Mouse (Mus musculus) hindbrain, postnatal 0 days (tissue): ENCODE results near the gene Fndc3b. TPM values are rescaled to one million over a fixed set of nuclear protein-coding genes. Genes with fewer than 3 reads are reported as not detected.
"Not testable (repeated sequence)": the region's sequence is repeated elsewhere in the genome, so short reads cannot be mapped to it uniquely, and the experiment has no call there.

Experiments
- ATAC-seq: fragments of 200-750 bp; cut with Nextera tagmentation; 2 replicates; pipeline ENCODE4 v1.8.0; 2017; ENCODE audit warnings: mild to moderate bottlenecking, moderate TSS enrichment, moderate library complexity
- DNase-seq: peaks from one replicate; pipeline ENCODE4 v3.0.0-alpha.2; 2015; ENCODE audit warnings: low spot score
- H3K27ac ChIP-seq: fragments of 300-500 bp; sonication (generic); 2 replicates; pipeline ENCODE4 v1.5.1; 2014; ENCODE audit warnings: mild to moderate bottlenecking
- H3K27me3 ChIP-seq: fragments of 300-500 bp; sonication (generic); 2 replicates; pipeline ENCODE4 v1.6.1; 2014; ENCODE audit warnings: low read length, mixed read lengths; ENCODE audit not compliant: insufficient read depth
- H3K36me3 ChIP-seq: fragments of 300-500 bp; sonication (generic); 2 replicates; pipeline ENCODE4 v1.6.1; 2014; ENCODE audit warnings: low read length, mixed read lengths; ENCODE audit not compliant: insufficient read depth
- H3K4me1 ChIP-seq: fragments of 300-500 bp; sonication (generic); 2 replicates; pipeline ENCODE4 v1.6.1; 2014; ENCODE audit warnings: antibody characterized with exemption, low read length, mixed read lengths; ENCODE audit not compliant: insufficient read depth
- H3K4me2 ChIP-seq: fragments of 300-500 bp; sonication (generic); 2 replicates; pipeline ENCODE4 v1.6.1; 2014; ENCODE audit warnings: low read depth, mild to moderate bottlenecking, low read length, moderate library complexity, mixed read lengths
- H3K4me3 ChIP-seq: fragments of 300-500 bp; sonication (generic); 2 replicates; pipeline ENCODE4 v1.5.1; 2014; ENCODE audit warnings: low read length
- H3K9ac ChIP-seq: fragments of 300-500 bp; sonication (generic); replicated peaks from 2 replicates; pipeline ENCODE4 v1.6.1; 2014; ENCODE audit warnings: mild to moderate bottlenecking, low read length, moderate library complexity, mixed read lengths
- H3K9me3 ChIP-seq: fragments of 300-500 bp; sonication (generic); 2 replicates; pipeline ENCODE4 v1.6.1; 2016; ENCODE audit warnings: low read length, mixed read lengths
- CTCF ChIP-seq: IDR thresholded peaks from 2 replicates; pipeline ENCODE4 v1.5.1; 2016; ENCODE audit warnings: antibody characterized with exemption, control low read depth, low read depth
- WGBS: fragments of 180-500 bp; shearing (Covaris S2); extraction: QIAGEN DNeasy Blood & Tissue Kit; methylation state at CpG from one replicate; pipeline ENCODE4 v1.1.7; 2014; 5-methylcytosine and 5-hydroxymethylcytosine counted together
- polyA plus RNA-seq: library from polyadenylated mRNA; unstranded; fragments of >200 nt; fragmentation: Nextera tagmentation; extraction: Ambion mirVana; gene quantifications from 2 replicates; pipeline ENCODE4 v1.2.1, GENCODE M21; 2015
- total RNA-seq: library from RNA; depleted of rRNA; stranded (reverse); fragments of >200 nt; gene quantifications from 2 replicates; pipeline ENCODE4 v1.2.3, GENCODE M21; 2014

Fndc3b gene
- total and polyA plus RNA-seq, 2 experiments from 2014 or later = 4.6 to 16.0 TPM

- 88% methylated on average over 3 of the region's 3 CpGs for WGBS
- not testable (repeated sequence) for DNase-seq, H3K9ac ChIP-seq, H3K27me3 ChIP-seq, H3K9me3 ChIP-seq, ATAC-seq, H3K27ac ChIP-seq, H3K4me3 ChIP-seq, H3K36me3 ChIP-seq, H3K4me2 ChIP-seq, H3K4me1 ChIP-seq
- TF ChIP-seq CTCF = peak; percentile 30; the same call in 1 of the 2 replicates
These were observed 233.4 kb downstream of the Fndc3b start for GRCm38 (mm10) chr3:27477749-27478148.

- H3K36me3 ChIP-seq = no peaks in the 10 kb centered on the region
- H3K27ac ChIP-seq = no peak overlapping the region
- H3K4me2 ChIP-seq = no peak overlapping the region
- H3K9me3 ChIP-seq = no peaks in the 10 kb centered on the region
- TF ChIP-seq CTCF = peak; percentile 35
- ATAC-seq (no peak), DNase-seq (no peak)
- H3K4me1 ChIP-seq = no peaks in the 10 kb centered on the region
- H3K4me3 ChIP-seq = no peak overlapping the region
- H3K9ac ChIP-seq = no peak overlapping the region
- WGBS = 62% methylated on average over 7 of the region's 7 CpGs
- no peaks in the 10 kb centered on the region for H3K27me3 ChIP-seq
These were observed 235.2 kb downstream of the Fndc3b start for GRCm38 (mm10) chr3:27475899-27476298.

- no peak for ATAC-seq
These were observed 237.1 kb downstream of the Fndc3b start for GRCm38 (mm10) chr3:27473801-27474599.

GRCm38 (mm10) chr3:27472846-27473245 lies 238.3 kb downstream of the Fndc3b start:
- no peak for ATAC-seq

More at GRCm38 (mm10) chr3:27473801-27474599, 237.1 kb downstream of the Fndc3b start:
- DNase-seq = no peak
- H3K9me3 ChIP-seq = no peaks in the 10 kb centered on the region
- H3K4me2 ChIP-seq = no peak overlapping the region
- no peaks in the 10 kb centered on the region for H3K27me3 ChIP-seq
- H3K27ac ChIP-seq = no peak overlapping the region
- H3K4me1 ChIP-seq = no peaks in the 10 kb centered on the region
- 92% methylated on average over 14 of the region's 14 CpGs for WGBS
- H3K9ac ChIP-seq = no peak overlapping the region
- no peak for TF ChIP-seq CTCF
- no peaks in the 10 kb centered on the region for H3K36me3 ChIP-seq
- H3K4me3 ChIP-seq = no peak overlapping the region

GRCm38 (mm10) chr3:27470781-27471180 lies 240.3 kb downstream of the Fndc3b start:
- no peak for TF ChIP-seq CTCF
- Histone ChIP-seq H3K4me1 (no peaks in the 10 kb centered on the region), H3K36me3 (no peaks in the 10 kb centered on the region), H3K27me3 (no peaks in the 10 kb centered on the region), H3K27ac (no peak overlapping the region), H3K4me3 (no peak overlapping the region), H3K9me3 (no peaks in the 10 kb centered on the region), H3K9ac (no peak overlapping the region), H3K4me2 (no peak overlapping the region)
- 92% methylated on average over 8 of the region's 8 CpGs for WGBS
- DNase-seq (no peak), ATAC-seq (no peak)

More at GRCm38 (mm10) chr3:27472846-27473245, 238.3 kb downstream of the Fndc3b start:
- Histone ChIP-seq H3K27ac (no peak overlapping the region), H3K9me3 (no peaks in the 10 kb centered on the region), H3K36me3 (no peaks in the 10 kb centered on the region), H3K4me1 (no peaks in the 10 kb centered on the region), H3K4me2 (no peak overlapping the region), H3K4me3 (no peak overlapping the region), H3K27me3 (no peaks in the 10 kb centered on the region), H3K9ac (no peak overlapping the region)
- DNase-seq = no peak
- 94% methylated on average over 3 of the region's 3 CpGs for WGBS
- no peak for TF ChIP-seq CTCF

- Histone ChIP-seq H3K4me1 (no peaks in the 10 kb centered on the region), H3K4me3 (no peak overlapping the region), H3K9ac (no peak overlapping the region), H3K27ac (no peak overlapping the region), H3K27me3 (no peaks in the 10 kb centered on the region), H3K9me3 (no peaks in the 10 kb centered on the region), H3K4me2 (no peak overlapping the region), H3K36me3 (no peaks in the 10 kb centered on the region; the same call in 1 of the 2 replicates)
- 96% methylated on average over 8 of the region's 8 CpGs for WGBS
- no peak for TF ChIP-seq CTCF
- DNase-seq (no peak), ATAC-seq (no peak)
These were observed 241.1 kb downstream of the Fndc3b start for GRCm38 (mm10) chr3:27469971-27470370.

- H3K27me3 ChIP-seq = no peaks in the 10 kb centered on the region
- H3K27ac ChIP-seq = no peak overlapping the region
- peak; percentile 51 for TF ChIP-seq CTCF
- 71% methylated on average over 11 of the region's 11 CpGs for WGBS
- DNase-seq = no peak
- no peaks in the 10 kb centered on the region for H3K4me1 ChIP-seq
- H3K4me2 ChIP-seq = no peak overlapping the region
- H3K9ac ChIP-seq = no peak overlapping the region
- H3K4me3 ChIP-seq = no peak overlapping the region
- ATAC-seq = peak; percentile 41; the same call in 1 of the 2 replicates
- no peaks in the 10 kb centered on the region; the same call in 1 of the 2 replicates for H3K36me3 ChIP-seq
- H3K9me3 ChIP-seq = no peaks in the 10 kb centered on the region
These were observed 243.5 kb downstream of the Fndc3b start for GRCm38 (mm10) chr3:27467505-27468020.
